Mouse (Mus musculus): ENCODE measurements around the gene Cttnbp2.

The Cttnbp2 gene

DNA sequence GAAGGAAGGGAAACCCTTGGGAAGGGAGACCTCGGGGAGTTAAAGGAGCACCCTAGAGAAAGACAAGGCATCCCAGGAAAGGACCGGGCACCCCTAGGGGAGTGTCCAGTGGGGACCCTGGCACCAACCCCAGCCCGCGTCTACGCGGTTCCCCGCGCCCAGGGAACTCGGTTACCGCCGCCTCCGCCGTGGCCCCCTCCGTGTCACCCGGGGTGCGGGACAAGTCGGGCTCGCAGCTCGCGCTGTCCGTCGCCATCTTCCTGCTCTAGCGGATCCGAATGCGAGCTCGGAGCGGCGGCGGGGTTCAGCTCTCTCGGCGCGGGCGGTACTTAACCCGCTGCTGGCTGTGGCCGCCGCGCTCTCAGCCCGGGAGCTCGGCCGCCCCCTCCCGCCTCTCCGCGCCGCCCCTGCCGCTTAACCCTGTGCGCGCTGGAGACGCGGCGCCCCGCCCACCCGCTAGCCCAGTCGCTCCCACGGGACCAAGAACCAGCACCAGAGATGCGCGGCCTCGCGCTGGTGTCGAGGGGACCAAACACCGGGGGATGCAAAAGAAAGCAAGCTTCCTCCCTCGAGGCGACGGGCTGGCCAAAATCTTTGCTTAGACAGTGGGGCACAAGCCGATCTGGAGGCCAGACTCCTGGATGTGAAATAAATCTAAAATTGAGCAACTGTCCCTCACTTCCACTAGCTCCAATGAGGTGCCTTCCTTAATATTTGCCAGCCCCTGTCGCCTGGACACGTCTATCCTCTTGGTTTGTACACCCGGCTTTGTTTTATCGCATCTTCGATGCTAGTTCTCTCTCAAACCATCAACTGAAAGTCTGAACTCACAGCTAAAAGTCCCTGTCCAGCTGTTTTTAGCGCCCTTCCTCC lies at the start of gene Cttnbp2:
Cttnbp2 (minus strand) TSS at position 364 of the 873 bp plus-strand sequence.
- peak; percentile 60 for DNase-seq

DNA sequence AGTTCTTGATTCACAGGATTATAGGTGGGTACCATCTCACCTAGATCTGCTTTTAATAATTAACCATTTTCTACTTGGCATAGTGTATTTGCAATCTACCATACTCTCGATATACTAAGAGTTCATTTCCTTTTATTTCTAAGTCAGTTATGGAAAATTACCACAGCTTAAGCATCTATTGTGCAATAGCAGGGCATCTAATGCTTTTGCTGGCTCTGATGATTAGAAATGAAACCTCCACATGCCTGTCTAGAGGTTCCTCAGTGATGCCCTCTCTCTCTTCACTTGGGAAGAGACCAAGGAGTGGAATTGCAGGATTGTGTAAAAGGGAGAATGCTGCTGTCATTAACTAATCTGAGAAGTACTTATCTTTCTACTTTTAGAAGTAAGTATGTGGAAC lies 44.4 kb upstream of the Cttnbp2 start:
- no peak for DNase-seq

- DNase-seq: no peak
Observed at GRCm38 (mm10) chr6:18547516-18548465, 33.1 kb upstream of the Cttnbp2 start.

DNA sequence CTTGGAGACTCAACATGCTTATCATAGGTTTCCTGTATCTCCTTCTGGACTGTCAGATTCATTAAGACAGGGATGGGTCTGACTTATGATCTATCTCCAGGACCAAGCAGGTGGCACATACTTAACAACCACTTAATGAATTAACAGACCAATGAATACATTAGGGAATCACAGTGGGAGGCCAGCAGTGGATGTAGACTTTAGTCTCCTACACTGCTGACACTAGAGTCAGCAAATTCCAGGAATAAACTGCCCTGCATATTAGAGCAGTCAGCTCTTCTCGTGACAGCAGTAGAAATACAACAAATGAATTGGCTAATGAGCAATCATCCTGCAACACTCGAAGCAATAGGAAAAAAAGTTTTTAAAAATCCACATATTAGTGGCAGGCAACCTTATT lies 29.2 kb upstream of the Cttnbp2 start:
- no peak for DNase-seq

GRCm38 (mm10) chr6:18540396-18540795 lies 25.8 kb upstream of the Cttnbp2 start:
- no peak for DNase-seq

DNA sequence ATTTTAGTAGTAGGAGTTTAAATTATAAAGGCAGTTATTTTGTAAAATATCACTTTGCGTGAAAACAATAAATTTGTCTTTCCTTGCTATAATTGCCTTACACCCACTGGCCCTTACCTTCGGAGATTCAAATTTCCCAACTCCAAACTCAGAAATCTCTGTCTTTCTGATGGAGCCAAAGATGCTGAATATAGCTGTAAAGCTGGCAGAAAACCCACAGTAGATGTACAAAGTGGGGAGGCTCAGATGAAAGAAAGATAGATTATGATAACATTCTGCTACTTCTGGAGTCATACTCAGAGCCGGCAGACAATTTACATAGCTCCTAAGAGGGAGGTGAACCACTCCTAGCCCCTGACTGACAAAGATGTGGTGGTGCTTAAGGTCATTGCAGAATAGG lies 15.8 kb upstream of the Cttnbp2 start:
- DNase-seq: no peak

GRCm38 (mm10) chr6:18517626-18518025 lies 3.0 kb upstream of the Cttnbp2 start:
- DNase-seq: no peak

DNA sequence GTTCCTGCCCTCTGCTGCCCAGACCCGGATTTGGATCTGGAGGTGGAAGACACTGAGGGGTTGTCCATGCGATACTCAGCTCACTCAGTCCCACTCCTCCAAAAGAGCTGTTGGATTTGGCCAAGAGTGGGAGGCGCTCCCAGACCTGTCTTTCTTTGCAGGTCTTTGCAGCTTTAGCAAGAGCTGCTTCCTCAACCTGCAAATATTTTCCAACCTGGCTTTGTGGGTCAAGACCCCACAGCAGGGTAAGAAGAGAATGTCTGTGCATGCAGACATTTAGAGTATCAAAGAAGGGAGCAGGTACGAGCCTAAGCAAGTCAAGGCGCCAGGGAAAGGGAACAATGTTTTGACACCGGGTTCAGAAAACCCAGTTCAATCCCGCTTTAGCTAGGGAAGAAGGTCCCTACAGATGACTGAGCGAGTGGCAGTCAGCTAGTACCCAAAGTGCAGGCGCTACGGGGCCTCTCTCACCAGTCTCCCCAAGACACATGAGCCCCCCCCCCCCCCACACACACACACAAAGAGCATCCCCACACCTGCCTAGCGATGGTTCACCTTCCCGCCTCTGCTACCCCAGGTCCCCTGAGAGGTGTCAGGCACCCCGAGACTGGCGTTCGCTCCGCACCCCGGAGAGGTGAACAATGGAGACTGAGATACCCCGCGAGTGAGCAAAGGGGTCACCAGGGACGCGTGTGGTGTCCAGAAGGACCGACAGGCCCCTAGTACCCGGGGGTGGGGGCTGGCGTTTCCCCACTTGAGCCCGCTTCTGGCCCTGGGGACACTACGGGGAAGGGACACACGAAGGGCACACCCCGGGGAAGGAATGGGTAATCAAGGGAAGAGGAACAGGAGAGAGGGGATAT lies 801 bp downstream of the Cttnbp2 start:
- peak; percentile 32 for DNase-seq

- DNase-seq: no peak
Observed at GRCm38 (mm10) chr6:18511886-18512285, 2.8 kb downstream of the Cttnbp2 start.

DNA sequence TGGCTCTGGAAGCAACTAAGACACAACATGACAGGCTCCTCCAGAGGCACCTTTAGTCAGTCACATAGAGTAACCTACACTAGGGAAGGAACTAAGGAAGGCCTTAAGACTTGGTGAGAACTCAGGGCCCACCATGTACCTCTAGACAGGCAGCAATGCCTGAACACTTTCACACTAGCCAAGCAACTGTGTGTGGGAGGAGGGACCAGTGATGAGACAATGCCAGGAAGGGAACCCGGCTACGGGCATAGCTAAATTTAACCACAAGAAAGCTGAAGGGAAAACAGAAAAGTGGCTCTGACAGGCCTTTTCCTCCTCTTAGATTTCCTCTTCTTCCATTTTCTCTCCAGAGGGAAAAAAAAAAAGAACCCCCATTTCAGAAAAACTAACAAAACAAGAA lies 6.6 kb downstream of the Cttnbp2 start:
- no peak for DNase-seq

GRCm38 (mm10) chr6:18499833-18500232 lies 14.8 kb downstream of the Cttnbp2 start:
- no peak for DNase-seq

DNA sequence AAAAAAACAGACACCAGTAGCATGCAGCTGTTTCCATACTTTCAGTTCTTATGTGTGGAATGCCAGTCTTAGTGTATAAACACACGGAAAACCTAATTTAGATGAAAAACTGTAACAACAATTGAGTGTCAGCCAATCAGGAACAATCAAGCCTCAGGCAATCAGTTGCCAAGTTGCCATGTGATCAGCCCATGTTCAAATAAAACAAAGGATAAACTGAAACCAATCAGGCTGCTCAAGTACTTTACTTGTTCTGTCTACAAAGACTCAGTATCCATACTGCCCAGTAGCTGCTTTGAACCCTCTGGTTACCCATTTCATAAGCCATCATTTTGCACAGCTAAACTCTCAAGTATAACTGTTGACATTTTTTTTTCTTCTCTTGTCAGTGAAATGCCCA lies 21.7 kb downstream of the Cttnbp2 start:
- DNase-seq: no peak

GRCm38 (mm10) chr6:18492248-18492901 lies 22.3 kb downstream of the Cttnbp2 start:
- no peak for DNase-seq

GRCm38 (mm10) chr6:18485087-18485486 lies 29.6 kb downstream of the Cttnbp2 start:
- DNase-seq: no peak

DNA sequence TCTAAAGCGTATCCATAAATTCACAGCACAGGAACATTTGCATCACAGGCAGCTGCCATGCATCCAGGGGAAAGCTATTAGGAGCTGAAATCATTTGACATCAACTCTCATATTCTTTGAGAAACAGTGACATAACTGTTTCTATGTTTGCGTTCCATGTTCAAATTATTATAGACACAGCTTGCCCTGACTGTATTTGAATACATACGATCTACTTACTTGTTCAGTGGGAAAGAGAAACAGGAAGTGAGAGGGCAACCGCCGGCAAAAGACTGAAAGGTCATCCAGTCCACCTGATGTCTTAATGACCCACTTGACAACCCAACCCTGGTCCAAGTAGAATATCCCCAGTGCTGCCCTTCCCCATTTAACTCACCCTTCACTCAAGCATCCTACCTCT lies 30.6 kb downstream of the Cttnbp2 start:
- no peak for DNase-seq

DNA sequence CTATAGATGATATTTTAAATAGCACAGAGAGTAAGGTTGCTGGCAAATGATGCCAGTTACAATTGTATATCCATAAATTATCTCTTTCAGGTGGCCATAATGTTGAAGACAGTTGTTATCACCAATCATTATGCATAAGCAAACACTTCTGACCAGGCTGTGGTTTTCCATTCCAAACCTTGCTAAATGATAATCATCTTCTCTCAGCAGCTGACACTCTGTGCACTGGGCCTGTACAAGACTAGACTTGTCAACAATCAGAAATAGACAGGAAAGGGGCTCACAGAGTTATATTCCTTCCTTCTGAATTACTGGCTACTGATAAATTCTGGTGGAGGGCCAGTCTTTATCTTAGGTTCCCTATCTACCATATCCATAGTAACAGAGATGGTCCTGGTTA lies 32.1 kb downstream of the Cttnbp2 start:
- no peak for DNase-seq

DNA sequence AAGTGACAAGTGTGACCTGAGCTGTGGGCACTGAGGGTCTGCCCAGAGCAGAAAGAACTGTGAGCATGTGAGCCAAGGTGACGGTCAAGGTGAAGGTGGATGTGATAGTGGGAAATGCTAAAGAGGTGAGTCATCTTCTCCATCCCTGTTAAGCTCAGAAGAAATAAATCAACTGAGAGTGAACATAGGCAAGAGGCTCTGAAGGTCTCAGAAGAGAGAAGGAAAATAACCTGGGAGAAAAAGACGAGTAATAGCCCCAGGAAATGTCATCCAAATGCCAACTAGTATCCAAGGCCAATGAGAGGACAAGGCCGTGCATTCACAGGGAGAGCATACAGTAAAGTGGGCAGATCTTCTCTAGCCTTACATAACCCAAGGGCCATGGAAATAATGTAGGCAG lies 32.9 kb downstream of the Cttnbp2 start:
- DNase-seq: no peak

GRCm38 (mm10) chr6:18477313-18477930 lies 37.2 kb downstream of the Cttnbp2 start:
- DNase-seq: no peak

- no peak for DNase-seq
Observed at GRCm38 (mm10) chr6:18474983-18475382, 39.7 kb downstream of the Cttnbp2 start.

GRCm38 (mm10) chr6:18474541-18474940 lies 40.1 kb downstream of the Cttnbp2 start:
- no peak for DNase-seq

DNA sequence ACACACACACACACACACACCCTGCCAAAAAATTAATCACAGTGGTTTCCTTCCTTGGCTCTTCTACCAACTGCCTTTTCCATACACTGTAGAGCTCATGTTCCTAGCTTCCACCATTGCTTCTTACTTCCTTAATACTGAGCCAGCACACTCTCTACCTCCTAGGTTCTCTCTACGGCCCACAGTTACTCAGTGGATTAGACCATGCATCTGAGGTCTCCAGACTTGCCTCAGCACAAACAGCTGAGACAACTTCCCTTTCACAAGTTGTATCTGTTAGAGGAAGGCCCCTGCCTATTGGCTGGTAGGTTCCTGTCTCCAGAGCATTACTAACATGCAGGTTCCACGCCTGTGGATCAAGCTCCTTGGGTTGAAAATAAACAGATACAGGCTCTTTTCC lies 45.4 kb downstream of the Cttnbp2 start:
- DNase-seq: no peak

DNA sequence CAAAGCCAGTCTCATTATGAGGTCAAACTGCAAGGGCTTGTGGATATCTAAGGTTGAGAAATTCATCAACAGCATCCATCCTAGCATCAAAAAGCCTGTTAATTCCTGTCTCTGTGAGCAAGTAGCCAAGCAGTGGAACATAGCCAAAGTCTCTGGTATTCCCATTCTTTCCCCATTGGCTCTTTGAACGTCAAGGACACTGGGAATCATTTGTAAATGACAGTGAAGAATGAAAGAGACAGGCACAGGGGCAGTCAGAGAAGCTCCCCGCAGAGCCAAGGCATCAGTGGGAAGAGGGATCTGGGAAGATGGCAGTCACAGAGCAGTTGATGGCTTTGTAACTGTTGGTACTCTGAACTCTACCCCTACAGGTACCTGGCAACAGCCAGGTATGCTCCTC lies 46.9 kb downstream of the Cttnbp2 start:
- no peak for DNase-seq

All from cerebellum, adult 9-10 months (tissue).